Mouse (Mus musculus): ENCODE measurements at regions not wholly inside any gene's neighbourhood (a gene's known extent, or its start where the extent isn't known, plus 50 kb on each side); places are given as distances from the start of the nearest gene placed in this dataset.

GRCm38 (mm10) chr3:149581141-149581540 is 590.8 kb upstream of the Adgrl2 start:
- TF ChIP-seq CTCF (IDR thresholded peaks at IDR 0.05; ENCODE audit: low read depth, low read length) (no peak), POLR2A (IDR thresholded peaks at IDR 0.05; ENCODE audit: extremely low read depth, insufficient read depth, low read length) (no peak)
